Mouse (Mus musculus) gastrocnemius, postnatal 14 days (tissue): ENCODE measurements at regions not wholly inside any gene's neighbourhood (a gene's known extent, or its start where the extent isn't known, plus 50 kb on each side); places are given as distances from the start of the nearest gene placed in this dataset.

Experiments used
- DNase-seq: peaks from one replicate; pipeline ENCODE4 v3.0.0; 2021; ENCODE audit warnings: mixed read lengths
- intact Hi-C: fragments of 180-260 bp; cut with DNase I; formaldehyde crosslinking; loops from one replicate; pipeline ENCODE4 v1.15.1; 2025; ENCODE audit warnings: low total_unique reads

- intact Hi-C loops: no loop called here
- DNase-seq: no peak
Measured at GRCm38 (mm10) chr7:90057947-90058346, 72.1 kb upstream of the Picalm start.

- intact Hi-C loops: no loop called here
- no peak for DNase-seq
Measured at GRCm38 (mm10) chr7:90058636-90059035, 71.4 kb upstream of the Picalm start.

- no peak for DNase-seq
- intact Hi-C loops: no loop called here
Measured at GRCm38 (mm10) chr7:90059249-90059628, 70.8 kb upstream of the Picalm start.

DNA sequence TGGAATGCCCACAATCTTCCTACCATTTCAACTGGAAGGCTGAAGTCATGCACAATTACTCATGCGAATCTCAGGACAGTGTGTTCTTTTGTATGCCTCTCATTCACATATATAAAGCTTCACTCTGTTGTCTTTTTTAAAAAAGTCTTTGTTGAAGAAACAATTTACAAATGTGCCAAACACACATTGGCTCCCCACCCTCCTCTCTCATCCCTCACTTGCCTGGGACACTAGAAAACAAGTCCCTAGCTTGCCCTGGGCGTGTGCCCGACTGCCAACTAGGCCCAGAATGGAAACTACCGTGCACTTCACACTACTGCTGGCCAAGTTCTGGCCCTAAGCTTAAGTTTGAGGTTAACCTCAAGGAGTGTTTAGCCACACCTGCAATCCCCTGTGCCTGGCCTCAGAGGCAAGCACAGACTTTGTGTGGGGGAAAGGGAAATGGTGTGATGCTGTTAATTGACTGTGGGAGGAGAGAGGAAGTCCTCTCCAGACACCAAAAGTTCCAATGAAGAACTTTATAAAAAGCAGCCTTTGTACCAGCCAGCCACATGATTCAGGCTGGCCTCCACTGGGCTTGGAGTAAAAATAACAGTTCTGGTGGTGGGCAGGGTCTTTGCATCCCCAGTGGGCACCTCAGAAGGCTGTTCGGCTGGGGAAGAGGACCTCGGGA is 70.2 kb upstream of the Picalm start:
- DNase-seq: no peak
- intact Hi-C loops: no loop called here

GRCm38 (mm10) chr7:90060343-90061175 is 69.5 kb upstream of the Picalm start:
- DNase-seq: no peak
- intact Hi-C loops: no loop called here

GRCm38 (mm10) chr7:90061701-90062100 is 68.3 kb upstream of the Picalm start:
- intact Hi-C loops: no loop called here

DNA sequence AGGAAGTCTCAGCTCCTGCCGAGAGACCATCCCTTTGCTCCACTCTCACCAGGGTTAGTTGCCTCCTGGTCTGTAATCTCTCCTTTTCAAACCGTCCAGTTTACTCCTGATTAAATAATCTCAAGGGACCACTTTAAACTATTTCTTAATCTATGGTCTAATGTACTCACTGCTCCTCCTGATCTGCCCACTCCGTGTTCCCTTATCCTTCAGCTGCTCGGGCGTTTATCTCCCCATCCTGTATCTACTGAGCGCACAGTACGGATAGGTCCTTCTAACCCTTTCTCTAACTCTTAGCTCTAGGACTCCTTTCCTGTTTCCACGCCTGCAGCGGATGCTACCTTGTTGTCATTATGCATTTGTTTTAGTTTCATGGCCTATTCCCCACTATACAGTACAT is 67.1 kb upstream of the Picalm start:
- intact Hi-C loops: no loop called here
- DNase-seq: no peak

More at GRCm38 (mm10) chr7:90061701-90062100, 68.3 kb upstream of the Picalm start:
- no peak for DNase-seq

DNA sequence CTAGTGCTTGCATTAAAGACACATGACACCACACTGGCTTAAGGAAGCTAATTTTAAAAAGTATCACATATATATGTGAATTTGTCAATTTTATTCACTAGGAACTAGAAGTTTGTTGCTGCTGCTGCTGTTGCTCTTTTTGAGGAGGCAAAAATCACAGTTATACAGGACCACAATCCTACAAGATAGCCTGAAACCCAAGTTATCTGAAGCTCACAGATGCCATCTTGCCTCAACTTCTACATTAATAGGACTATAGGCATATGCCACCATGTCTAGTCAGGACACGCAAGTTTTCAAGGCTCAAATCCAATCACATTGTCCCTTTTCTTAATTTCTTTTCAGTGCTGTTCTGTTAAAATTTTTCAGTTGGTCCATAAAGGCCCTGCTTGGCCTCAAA is 65.8 kb upstream of the Picalm start:
- DNase-seq: no peak
- intact Hi-C loops: no loop called here

- intact Hi-C loops: no loop called here
- DNase-seq: no peak
Measured at GRCm38 (mm10) chr7:90065269-90065955, 64.6 kb upstream of the Picalm start.

GRCm38 (mm10) chr7:90066275-90066674 is 63.7 kb upstream of the Picalm start:
- intact Hi-C loops: no loop called here
- DNase-seq: no peak

DNA sequence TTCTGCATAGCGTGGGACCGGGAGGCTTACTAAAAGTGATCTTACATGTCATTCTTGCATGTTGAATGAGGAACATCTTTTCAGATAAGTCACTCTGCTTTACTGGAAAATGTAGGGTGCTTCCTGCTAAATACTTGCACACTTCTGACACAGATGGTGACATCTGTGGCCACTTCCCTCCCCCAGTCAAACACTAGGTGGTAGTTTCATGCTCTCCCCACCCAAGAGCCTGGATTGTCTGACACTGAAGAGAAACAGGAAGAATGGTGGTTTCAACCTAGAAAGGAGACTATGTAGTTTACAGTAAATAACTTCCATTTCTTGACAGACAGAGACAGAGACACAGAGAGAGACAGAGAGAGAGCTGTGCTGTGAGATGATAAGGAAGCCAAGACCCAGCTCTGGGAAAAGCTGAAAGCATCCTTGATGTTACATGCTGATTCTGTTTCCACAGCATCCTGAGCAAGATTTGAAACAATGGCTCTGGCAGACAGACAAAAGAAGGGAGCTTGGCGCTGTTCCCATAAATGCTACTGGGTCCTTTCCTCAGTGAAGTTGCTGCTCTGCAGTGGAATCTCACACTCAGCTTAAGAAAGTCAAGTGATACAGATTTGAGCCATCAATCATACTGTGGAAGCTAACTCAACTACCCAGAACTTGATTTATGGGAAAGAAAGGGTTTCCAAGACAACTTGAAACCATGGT is 61.9 kb upstream of the Picalm start:
- intact Hi-C loops: no loop called here
- no peak for DNase-seq

DNA sequence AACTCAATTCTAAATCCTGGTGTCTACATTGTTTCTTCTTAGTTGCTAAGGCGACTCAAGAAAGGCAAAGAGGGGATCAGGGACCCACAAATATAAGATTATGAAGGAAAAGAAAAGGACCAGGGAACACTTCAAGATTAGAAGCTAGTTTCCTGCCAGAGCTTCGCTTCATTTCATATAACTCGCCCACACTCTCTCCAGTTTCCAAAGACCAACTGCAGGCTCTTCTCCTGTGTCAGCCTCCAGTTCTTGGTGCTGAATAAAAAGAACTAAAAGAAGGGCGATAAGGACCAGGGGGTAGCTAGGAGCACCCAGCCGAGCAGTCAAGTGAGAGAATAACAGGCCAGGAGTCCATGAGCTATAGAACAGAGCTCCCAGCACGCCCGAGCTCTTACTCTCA is 59.7 kb upstream of the Picalm start:
- no peak for DNase-seq
- intact Hi-C loops: no loop called here

DNA sequence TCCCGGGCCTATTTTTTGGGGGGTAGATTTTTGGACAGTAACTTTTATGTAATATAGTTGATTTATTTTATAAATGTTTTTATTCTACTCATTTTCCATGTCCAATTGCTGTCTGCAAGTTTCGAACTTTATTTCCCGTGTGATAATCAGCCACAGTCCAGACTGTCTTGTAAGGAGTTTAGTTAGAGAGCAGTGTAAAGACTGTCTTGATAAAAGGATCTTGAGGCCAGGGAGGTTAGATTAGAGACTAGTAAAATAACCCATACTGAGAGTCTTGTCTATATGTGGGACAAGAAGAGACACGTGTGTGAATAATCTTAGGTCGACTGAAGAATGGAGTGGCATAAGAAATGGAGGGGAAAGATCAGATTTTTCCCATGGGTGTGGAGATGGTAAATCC is 56.1 kb upstream of the Picalm start:
- intact Hi-C loops: no loop called here
- DNase-seq: no peak

DNA sequence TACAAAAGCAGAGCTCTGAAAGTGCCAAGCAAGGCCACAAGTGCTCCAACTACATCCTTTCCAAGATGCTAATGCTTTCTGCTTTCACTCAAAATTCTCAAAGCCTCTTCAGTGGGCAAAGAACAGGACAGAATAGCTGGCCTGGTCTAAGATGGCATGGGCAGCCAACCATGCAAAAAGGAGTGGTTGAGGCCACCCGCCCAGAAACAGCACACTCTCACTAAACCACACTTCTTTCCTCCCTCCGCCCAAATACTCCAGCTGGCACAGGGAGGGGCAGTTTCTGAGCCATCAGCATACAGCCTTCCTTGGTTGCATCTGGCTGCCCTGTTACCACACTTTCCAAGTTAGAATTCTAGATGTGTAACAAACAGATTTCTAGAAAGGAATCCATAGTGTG is 55.4 kb upstream of the Picalm start:
- intact Hi-C loops: no loop called here
- DNase-seq: no peak

GRCm38 (mm10) chr7:90077565-90077964 is 52.4 kb upstream of the Picalm start:
- no peak for DNase-seq
- intact Hi-C loops: no loop called here

DNA sequence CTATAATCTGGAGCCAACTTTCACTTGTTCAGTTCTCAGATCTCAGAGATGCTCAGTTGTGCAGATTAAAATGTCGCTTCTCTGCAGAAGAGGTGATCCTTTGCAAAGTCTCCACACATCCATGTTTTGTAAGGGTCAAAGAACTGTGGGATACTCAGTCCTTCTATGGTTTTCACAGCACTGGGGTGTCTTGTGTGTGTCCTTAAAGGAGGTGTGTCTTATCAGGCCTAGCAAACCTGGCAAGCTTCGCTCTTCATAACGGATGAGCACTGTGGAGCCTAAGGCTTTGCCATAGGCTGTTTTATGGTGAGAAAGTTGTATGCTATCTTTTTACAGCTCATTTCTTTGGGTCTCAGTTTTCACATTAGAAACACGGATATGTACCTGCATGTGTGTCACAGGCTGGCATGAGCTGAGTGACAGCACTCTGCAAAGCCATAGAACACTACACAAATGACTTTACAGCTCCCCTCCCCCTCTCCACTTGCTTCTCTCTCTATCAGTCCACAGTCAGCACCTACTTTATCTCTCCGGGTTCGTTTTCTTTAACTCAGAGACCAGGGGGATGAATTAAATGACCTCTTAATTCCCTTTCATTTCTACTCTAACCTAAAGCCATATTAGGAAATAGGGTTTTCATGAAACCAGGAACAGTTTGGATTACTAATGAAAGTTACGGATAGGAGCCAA is 49.8 kb upstream of the Picalm start:
- DNase-seq: no peak
- intact Hi-C loops: no loop called here
